ENCODE assay signal across 28 mouse cellular contexts in the genomic region with DNA sequence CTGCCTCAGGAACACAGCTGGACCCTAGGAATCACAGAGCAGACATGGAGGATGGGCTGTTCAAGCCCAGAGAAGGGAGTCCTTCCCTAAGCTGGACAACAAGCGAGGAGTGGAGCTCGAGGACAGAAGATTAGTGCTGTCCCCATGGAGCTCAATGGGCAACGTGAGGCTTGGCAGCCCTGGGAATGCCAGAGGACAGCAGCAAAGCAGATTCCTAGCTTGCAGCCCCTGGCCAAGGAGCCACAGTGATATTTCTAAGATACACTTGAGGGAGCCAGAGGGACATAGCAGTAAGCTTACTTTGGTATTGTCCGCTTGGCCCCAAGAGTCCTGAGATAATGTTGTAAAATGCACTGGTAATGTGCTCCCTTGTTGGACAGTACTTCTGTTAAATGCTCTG. TPM values are rescaled to one million over a fixed set of nuclear protein-coding genes. Genes with fewer than 3 reads are reported as not detected.
DNase-seq lines count a peak whose midpoint lies in the region; ATAC-seq and TF ChIP-seq lines count a peak whose summit lies in the region.
"Had no signal": no experiment of that assay in that cellular context is flagged by ENCODE, and none has a peak within 500 bp of the region (broad histone marks: within the 10 kb centered on the region; RNA-seq: fewer than 3 reads in every experiment).

No protein-coding gene starts in this region.

- ATAC-seq in stomach, postnatal 0 days (ENCODE audit: low FRiP score, low TSS enrichment) = no peak

- H3K9me3 ChIP-seq in heart, embryonic 10.5 days = no peaks in the 10 kb centered on the region
- no peaks in the 10 kb centered on the region for H3K9me3 ChIP-seq in stomach, postnatal 0 days (ENCODE audit: control insufficient read depth, low read length)
- H3K9me3 ChIP-seq: forebrain, embryonic 12.5 days; kidney, embryonic 15.5 days; limb, embryonic 10.5 days; limb, embryonic 15.5 days; liver, embryonic 13.5 days; neural tube, embryonic 12.5 days had no signal

- WGBS in heart, embryonic 10.5 days = 57% methylated on average over 4 of the region's 4 CpGs
- WGBS in stomach, postnatal 0 days = 68% methylated on average over 4 of the region's 4 CpGs
- WGBS in thymus, adult 2 months = 92% methylated on average over 4 of the region's 4 CpGs

- H3K27me3 ChIP-seq in heart, embryonic 10.5 days (ENCODE audit: insufficient read depth, poor library complexity, severe bottlenecking) = 0 out of 2 replicates have a peak, but pooled peaks cover 5% of the 10 kb centered on the region
- no peaks in the 10 kb centered on the region for H3K27me3 ChIP-seq in stomach, postnatal 0 days (ENCODE audit: control insufficient read depth, insufficient read depth, low read length)
- H3K27me3 ChIP-seq in thymus, adult 2 months (ENCODE audit: control insufficient read depth, insufficient read depth, low read length) = no peaks in the 10 kb centered on the region
- H3K27me3 ChIP-seq: heart, embryonic 13.5 days; kidney, embryonic 15.5 days; limb, embryonic 15.5 days had no signal

- no peak overlapping the region for H3K27ac ChIP-seq in heart, embryonic 10.5 days
- H3K27ac ChIP-seq in layer of hippocampus, adult 2 months = no peak overlapping the region
- H3K27ac ChIP-seq in stomach, postnatal 0 days (replicated peaks) = no peak overlapping the region
- H3K27ac ChIP-seq in thymus, adult 2 months (ENCODE audit: control insufficient read depth, insufficient read depth, low read length) = no peak overlapping the region
- H3K27ac ChIP-seq: forebrain, embryonic 12.5 days; heart, adult 2 months; heart, embryonic 13.5 days; kidney, embryonic 15.5 days; limb, embryonic 15.5 days; liver, embryonic 13.5 days; neural tube, embryonic 12.5 days had no signal

- H3K36me3 ChIP-seq in heart, embryonic 10.5 days = no peaks in the 10 kb centered on the region
- no peaks in the 10 kb centered on the region for H3K36me3 ChIP-seq in stomach, postnatal 0 days (ENCODE audit: control insufficient read depth, insufficient read depth, low read length)
- H3K36me3 ChIP-seq in thymus, adult 2 months (ENCODE audit: control insufficient read depth, insufficient read depth, low read length) = no peaks in the 10 kb centered on the region
- H3K36me3 ChIP-seq: forebrain, embryonic 12.5 days; heart, embryonic 13.5 days; kidney, embryonic 15.5 days; limb, embryonic 10.5 days; limb, embryonic 15.5 days; liver, embryonic 13.5 days; neural tube, embryonic 12.5 days had no signal

- no peak for TF ChIP-seq POLR2A in thymus, adult 2 months (IDR thresholded peaks at IDR 0.05; ENCODE audit: control insufficient read depth, extremely low read depth, insufficient read depth, low read length, poor library complexity)

- H3K4me3 ChIP-seq in heart, embryonic 10.5 days = no peak overlapping the region
- H3K4me3 ChIP-seq in layer of hippocampus, adult 2 months = no peak overlapping the region
- H3K4me3 ChIP-seq in stomach, postnatal 0 days (ENCODE audit: low read depth, low read length) = no peak overlapping the region
- H3K4me3 ChIP-seq in thymus, adult 2 months (ENCODE audit: control insufficient read depth, insufficient read depth, low read length) = no peak overlapping the region
- H3K4me3 ChIP-seq: erythroblast, embryonic 14.5 days; myocyte had no signal

- H3K4me2 ChIP-seq in stomach, postnatal 0 days (replicated peaks; ENCODE audit: low read depth) = no peak overlapping the region

- 0 out of 2 replicates have a peak, but pooled peaks have one; percentile 18 for TF ChIP-seq CTCF in layer of hippocampus, adult 2 months (conservative IDR thresholded peaks at IDR 0.05)
- peak; percentile 61 for TF ChIP-seq CTCF in stomach, postnatal 0 days (IDR thresholded peaks at IDR 0.05; ENCODE audit: low read depth)
- TF ChIP-seq CTCF in thymus, adult 2 months (IDR thresholded peaks at IDR 0.05; ENCODE audit: borderline replicate concordance, control insufficient read depth, extremely low read depth, insufficient read depth, low read length, poor library complexity) = no peak

- peaks cover 12% of the 10 kb centered on the region; the same call in 1 of the 2 replicates for H3K4me1 ChIP-seq in heart, embryonic 10.5 days
- H3K4me1 ChIP-seq in stomach, postnatal 0 days (replicated peaks; ENCODE audit: control insufficient read depth, insufficient read depth) = no peaks in the 10 kb centered on the region
- peaks cover 6% of the 10 kb centered on the region for H3K4me1 ChIP-seq in thymus, adult 2 months (replicated peaks; ENCODE audit: control insufficient read depth, insufficient read depth, low read length)
- H3K4me1 ChIP-seq: forebrain, embryonic 12.5 days; heart, embryonic 13.5 days; neural tube, embryonic 12.5 days had no signal

- H3K9ac ChIP-seq in stomach, postnatal 0 days (ENCODE audit: low read length) = no peak overlapping the region
- H3K9ac ChIP-seq: liver, embryonic 13.5 days had no signal

- TF ChIP-seq EP300 in stomach, postnatal 0 days (optimal IDR thresholded peaks at IDR 0.05) = no peak

- DNase-seq in heart, adult 11 months = peak; percentile 75
- no peak for DNase-seq in heart, embryonic 10.5 days (ENCODE audit: low spot score)
- DNase-seq in layer of hippocampus, adult 2 months (ENCODE audit: low spot score in 2 of 2) = no peak
- DNase-seq in layer of hippocampus, adult 9-10 months (ENCODE audit: low spot score) = no peak
- peak; percentile 68 for DNase-seq in MN1 (ENCODE audit: low spot score)
- DNase-seq in stomach, postnatal 0 days (ENCODE audit: low spot score) = no peak
- DNase-seq in thymus, adult 2 months = no peak
- DNase-seq: adrenal gland, postnatal 25 days; cerebellum, adult 11-12 months; cerebellum, adult 9-11 months; gastrocnemius, postnatal 14 days; heart, adult 2 months; heart, postnatal 10 days; kidney, adult 11 months; kidney, postnatal 36 days; layer of hippocampus, postnatal 36 days; liver, embryonic 13.5 days; lung, adult 18-20 months; lung, postnatal 10 days had no signal

RNA-seq across cellular contexts. Expression of gene Ccdc162, which starts 25.5 kb away (rescaled TPM):
- polyA plus RNA-seq in heart, embryonic 10.5 days (2016; fragmentation: Nextera tagmentation; extraction: Ambion mirVana) = 0.21 and 0.40 TPM in 2 replicates
- 1 to 10 TPM in 1 of 2 experiments, under 1 TPM in 1; 0.91 to 1.6 TPM for total RNA-seq in layer of hippocampus, adult 2 months (2021)
- polyA plus RNA-seq in stomach, postnatal 0 days (2015; fragmentation: Nextera tagmentation; extraction: Ambion mirVana) = 0.69 TPM in 2 replicates
- 2.9 and 5.1 TPM in 2 replicates for polyA plus RNA-seq in thymus, adult 2 months (2012; rRNA removed)
- total RNA-seq: hematopoietic stem cell, adult 5-6 weeks had no signal
- polyA plus RNA-seq: erythroblast, embryonic 14.5 days had no signal

Comparison
In these comparisons a context has a peak if more than half of its experiments do, and no peak if none do; other contexts are left out.
1. DNase-seq: peak in heart, adult 11 months (single experiment) and MN1 (single experiment); none in heart, embryonic 10.5 days (single experiment), layer of hippocampus, adult 2 months (0 of 2), layer of hippocampus, adult 9-10 months (single experiment), stomach, postnatal 0 days (single experiment) and thymus, adult 2 months (single experiment).